8 mouse cellular contexts compared by ENCODE assay signal in genomic region chr8:75211461-75211860, GRCm38 (mm10). TPM values are rescaled to one million over a fixed set of nuclear protein-coding genes. Genes with fewer than 3 reads are reported as not detected.
A peak's percentile ranks its signal among the peaks of the same experiment; 100 is the strongest.
DNase-seq lines count a peak whose midpoint lies in the region; ATAC-seq and TF ChIP-seq lines count a peak whose summit lies in the region.

No protein-coding gene starts in this region.

- H3K4me1 ChIP-seq in heart, adult 2 months (ENCODE audit: control insufficient read depth, insufficient read depth, low read length), result no peaks in the 10 kb centered on the region
- peaks cover 13% of the 10 kb centered on the region for H3K4me1 ChIP-seq in forebrain, embryonic 13.5 days
- H3K4me1 ChIP-seq in liver, embryonic 11.5 days (replicated peaks; ENCODE audit: control insufficient read depth, insufficient read depth, low read length), result no peaks in the 10 kb centered on the region; the same call in none of the 2 replicates

- no peak overlapping the region for H3K9ac ChIP-seq in heart, adult 2 months (ENCODE audit: low read depth, low read length)
- no peak overlapping the region for H3K9ac ChIP-seq in forebrain, embryonic 13.5 days
- no peak overlapping the region for H3K9ac ChIP-seq in liver, embryonic 11.5 days (ENCODE audit: low read depth, low read length)

- no peak for ATAC-seq in forebrain, embryonic 13.5 days
- no peak for ATAC-seq in liver, embryonic 11.5 days (replicated peaks; ENCODE audit: low FRiP score)

- peak; percentile 53 to 56 for DNase-seq in heart, adult 2 months
- no peak for DNase-seq in heart, adult 8-10 months (ENCODE audit: low spot score)
- DNase-seq in brain, embryonic 14.5 days (ENCODE audit: low read depth), result peak; percentile 40
- peak; percentile 93 for DNase-seq in kidney, adult 9 months
- peak; percentile 87 to 90 for DNase-seq in lung, postnatal 4 days
- DNase-seq in spleen, adult 12 weeks (ENCODE audit: low spot score), result no peak
- DNase-seq in liver, embryonic 11.5 days (ENCODE audit: low spot score), result no peak

- H3K27ac ChIP-seq in heart, adult 2 months, result no peak overlapping the region
- no peak overlapping the region for H3K27ac ChIP-seq in forebrain, embryonic 13.5 days
- H3K27ac ChIP-seq in liver, embryonic 11.5 days (ENCODE audit: low read depth, low read length), result no peak overlapping the region

- H3K4me2 ChIP-seq in forebrain, embryonic 13.5 days, result no peak overlapping the region
- H3K4me2 ChIP-seq in liver, embryonic 11.5 days, result no peak overlapping the region

- H3K36me3 ChIP-seq in heart, adult 2 months (ENCODE audit: control insufficient read depth, insufficient read depth, low read length), result no peaks in the 10 kb centered on the region
- H3K36me3 ChIP-seq in forebrain, embryonic 13.5 days (ENCODE audit: poor library complexity, severe bottlenecking), result no peaks in the 10 kb centered on the region
- H3K36me3 ChIP-seq in liver, embryonic 11.5 days (ENCODE audit: control insufficient read depth, insufficient read depth, low read length), result no peaks in the 10 kb centered on the region

- WGBS in heart, adult 2 months, result 28% methylated on average over 3 of the region's 3 CpGs
- WGBS in forebrain, embryonic 13.5 days, result 50% methylated on average over 3 of the region's 3 CpGs
- 67% methylated on average over 3 of the region's 3 CpGs for WGBS in liver, embryonic 11.5 days

- no peaks in the 10 kb centered on the region for H3K79me2 ChIP-seq in heart, adult 2 months (replicated peaks; ENCODE audit: control insufficient read depth, insufficient read depth, low read length)

- peaks cover 4% of the 10 kb centered on the region for H3K27me3 ChIP-seq in heart, adult 2 months (ENCODE audit: control insufficient read depth, insufficient read depth, low read length)
- peaks cover 68% of the 10 kb centered on the region for H3K27me3 ChIP-seq in forebrain, embryonic 13.5 days
- H3K27me3 ChIP-seq in liver, embryonic 11.5 days (replicated peaks; ENCODE audit: control insufficient read depth, insufficient read depth, low read length), result peaks cover 58% of the 10 kb centered on the region

- H3K4me3 ChIP-seq in heart, adult 2 months, result no peak overlapping the region
- no peak overlapping the region for H3K4me3 ChIP-seq in forebrain, embryonic 13.5 days
- H3K4me3 ChIP-seq in liver, embryonic 11.5 days (ENCODE audit: low read depth, low read length), result no peak overlapping the region

- no peaks in the 10 kb centered on the region for H3K9me3 ChIP-seq in forebrain, embryonic 13.5 days (replicated peaks)
- no peaks in the 10 kb centered on the region for H3K9me3 ChIP-seq in liver, embryonic 11.5 days (ENCODE audit: control insufficient read depth, low read length)

- TF ChIP-seq CTCF in heart, adult 2 months (IDR thresholded peaks at IDR 0.05), result no peak
- no peak for TF ChIP-seq CTCF in brain, embryonic 14.5 days (IDR thresholded peaks at IDR 0.05; ENCODE audit: borderline replicate concordance, extremely low read depth, insufficient read depth, insufficient read length)

- intact Hi-C loops in heart, adult 2 months (cut with DNase I), result no loop called here

- TF ChIP-seq POLR2A in heart, adult 2 months (IDR thresholded peaks at IDR 0.05; ENCODE audit: insufficient read depth, low read depth, low read length), result no peak
- TF ChIP-seq POLR2A in brain, embryonic 14.5 days (IDR thresholded peaks at IDR 0.05; ENCODE audit: borderline replicate concordance, extremely low read depth, insufficient read depth, insufficient read length, poor library complexity, severe bottlenecking), result no peak

- no peak for TF ChIP-seq EP300 in heart, adult 2 months (IDR thresholded peaks at IDR 0.05; ENCODE audit: insufficient read depth, low read depth, low read length)

RNA-seq across cellular contexts. Expression of gene Rasd2, which starts 2.3 kb away (rescaled TPM):
- 1 to 10 TPM; 3.7 to 5.6 TPM for total RNA-seq in heart, adult 2 months (2021)
- polyA plus RNA-seq in heart, adult 2 months (2012; rRNA removed), result 2.8 and 2.9 TPM in 2 replicates
- total RNA-seq in heart, adult 8-10 months (2022), result 10 to 100 TPM in 1 of 4 experiments, 1 to 10 TPM in 3; 4.2 to 11.3 (median 6.2) TPM
- polyA plus RNA-seq in brain, embryonic 14.5 days (2012; rRNA removed), result 0.78 and 2.9 TPM in 2 replicates
- polyA plus RNA-seq in forebrain, embryonic 13.5 days (2015; fragmentation: Nextera tagmentation; extraction: Ambion mirVana), result 0.18 and 0.31 TPM in 2 replicates
- polyA plus RNA-seq in liver, embryonic 11.5 days (2014; fragmentation: Nextera tagmentation; extraction: Ambion mirVana), result 0.05 TPM in 1 of 2 replicates, not detected in the other

Comparison
In these comparisons a context has a peak if more than half of its experiments do, and no peak if none do; other contexts are left out.
1. DNase-seq: peak in heart, adult 2 months (2 of 2), brain, embryonic 14.5 days (single experiment), kidney, adult 9 months (single experiment) and lung, postnatal 4 days (2 of 2); none in heart, adult 8-10 months (single experiment), spleen, adult 12 weeks (single experiment) and liver, embryonic 11.5 days (single experiment).